Mouse (Mus musculus) layer of hippocampus, postnatal 25 days (tissue): ENCODE data around the gene Cela3a. TPM values are rescaled to one million over a fixed set of nuclear protein-coding genes. Genes with fewer than 3 reads are reported as not detected.
A peak's percentile ranks its signal among the peaks of the same experiment; 100 is the strongest.
"Not testable (repeated sequence)": the region's sequence is repeated elsewhere in the genome, so short reads cannot be mapped to it uniquely, and the experiment has no call there.

Experiments used
- DNase-seq, 2 experiments: peaks; one replicate each; pipeline ENCODE4 v3.0.0; 2022; ENCODE audit warnings: mixed read lengths in 2 of 2, low spot score in 1 of 2; ENCODE audit errors: extremely low spot score in 1 of 2
- total RNA-seq, 2 experiments: library from RNA; stranded (reverse); gene quantifications; 2 replicates each; pipeline ENCODE4 v1.2.3; 2021

Gene Cela3a
- total RNA-seq, 2 experiments from 2014 or later = not detected

DNA sequence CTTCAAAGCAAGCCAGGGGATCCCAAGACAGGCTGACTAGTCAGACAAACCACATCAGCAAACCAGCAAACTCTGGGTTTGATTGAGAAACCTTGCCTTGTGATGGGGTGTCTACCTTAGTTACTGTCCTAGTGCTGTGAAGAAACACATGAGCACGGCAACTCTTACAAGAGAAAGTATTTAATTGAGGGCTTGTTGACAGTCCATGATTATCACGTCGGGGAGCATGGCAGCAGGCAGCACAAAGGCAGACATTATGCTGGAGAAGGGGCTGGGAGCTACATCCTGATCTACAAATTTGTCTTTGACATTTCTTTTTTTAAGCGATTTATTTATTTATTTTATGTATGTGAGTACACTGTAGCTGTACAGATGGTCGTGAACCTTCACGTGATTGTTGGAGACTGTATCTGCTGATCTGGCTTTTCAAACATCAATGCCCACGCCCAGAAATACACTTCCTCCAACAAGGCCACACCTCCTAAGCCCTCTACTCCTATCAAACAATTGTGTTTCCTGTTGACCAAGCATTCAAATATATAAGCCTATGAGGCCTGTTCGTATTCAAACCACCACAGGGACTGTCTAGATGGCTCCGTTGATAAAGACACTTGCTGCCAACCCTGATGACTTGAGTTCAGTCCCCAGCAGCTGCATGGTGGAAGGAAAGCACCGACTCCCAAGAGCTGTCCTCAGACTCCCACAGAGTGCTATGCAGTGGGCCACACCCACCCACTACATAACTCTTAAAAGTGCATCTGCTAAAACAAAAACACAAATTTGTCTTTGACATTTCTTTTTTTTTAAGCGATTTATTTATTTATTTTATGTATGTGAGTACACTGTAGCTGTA is 8.3 kb upstream of the Cela3a start:
- no peak for DNase-seq

DNA sequence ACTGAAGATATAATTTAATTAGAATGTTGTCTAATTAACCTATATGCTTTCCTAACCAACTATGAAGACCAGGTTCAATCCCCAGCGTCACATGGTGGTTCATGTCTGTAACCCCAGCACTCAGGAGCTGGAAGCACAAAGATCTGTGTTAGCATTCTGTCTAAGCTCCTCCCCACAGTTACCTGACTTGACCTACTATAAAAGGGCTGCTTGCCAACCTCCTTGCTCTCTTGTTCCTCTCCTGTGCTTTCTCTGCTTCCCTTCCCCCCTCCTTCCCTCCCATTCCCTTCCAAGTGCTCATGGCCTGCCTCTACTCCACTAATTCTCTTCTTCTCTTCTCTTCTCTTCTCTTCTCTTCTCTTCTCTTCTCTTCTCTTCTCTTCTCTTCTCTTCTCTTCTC is 5.3 kb upstream of the Cela3a start:
- DNase-seq = no peak

DNA sequence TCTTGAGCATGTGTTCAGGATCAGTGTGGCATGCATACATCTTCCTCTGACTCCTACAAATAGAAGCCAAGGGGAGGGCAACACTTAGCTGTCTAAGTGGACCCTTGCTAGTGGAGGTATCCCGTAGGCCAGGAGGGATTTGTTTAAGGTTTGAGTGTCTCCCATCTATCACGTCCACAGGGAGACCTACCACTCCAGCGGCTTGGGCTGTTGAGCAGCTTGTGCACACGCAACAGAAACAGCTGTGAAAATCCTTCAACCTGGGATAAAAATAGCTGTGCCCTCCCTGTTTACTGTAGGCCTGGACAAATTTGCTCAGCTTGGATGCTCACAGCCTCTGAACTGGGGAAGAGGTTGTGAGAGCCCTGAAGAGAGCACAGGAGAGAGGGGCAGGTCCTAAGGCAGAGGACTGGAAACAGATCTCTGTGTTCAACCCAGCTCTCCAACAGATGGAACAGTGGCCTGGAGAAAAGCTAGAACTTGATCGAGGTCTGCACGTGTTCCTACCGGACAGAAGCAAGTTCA is 2.7 kb upstream of the Cela3a start:
- not testable (repeated sequence) for DNase-seq

DNA sequence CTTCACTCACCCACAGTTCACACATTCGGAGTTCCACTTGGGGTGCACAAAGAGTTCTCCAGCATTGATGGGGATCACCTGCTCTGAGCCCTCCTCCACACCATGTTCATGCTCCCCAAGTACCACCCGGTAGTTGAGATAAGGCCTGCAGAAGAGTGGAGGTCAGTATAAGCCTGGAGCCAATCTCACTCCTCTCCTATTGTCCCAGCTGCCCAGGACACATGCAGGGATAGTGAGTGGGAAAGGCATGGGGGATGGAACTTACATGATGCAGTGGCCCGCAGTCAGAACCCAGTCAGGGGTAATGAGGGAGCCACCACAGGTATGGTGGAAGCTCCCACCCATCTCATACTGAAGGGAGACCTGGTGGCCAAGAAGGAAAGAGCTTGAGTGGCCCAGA is 4.0 kb downstream of the Cela3a start:
- no peak for DNase-seq

DNA sequence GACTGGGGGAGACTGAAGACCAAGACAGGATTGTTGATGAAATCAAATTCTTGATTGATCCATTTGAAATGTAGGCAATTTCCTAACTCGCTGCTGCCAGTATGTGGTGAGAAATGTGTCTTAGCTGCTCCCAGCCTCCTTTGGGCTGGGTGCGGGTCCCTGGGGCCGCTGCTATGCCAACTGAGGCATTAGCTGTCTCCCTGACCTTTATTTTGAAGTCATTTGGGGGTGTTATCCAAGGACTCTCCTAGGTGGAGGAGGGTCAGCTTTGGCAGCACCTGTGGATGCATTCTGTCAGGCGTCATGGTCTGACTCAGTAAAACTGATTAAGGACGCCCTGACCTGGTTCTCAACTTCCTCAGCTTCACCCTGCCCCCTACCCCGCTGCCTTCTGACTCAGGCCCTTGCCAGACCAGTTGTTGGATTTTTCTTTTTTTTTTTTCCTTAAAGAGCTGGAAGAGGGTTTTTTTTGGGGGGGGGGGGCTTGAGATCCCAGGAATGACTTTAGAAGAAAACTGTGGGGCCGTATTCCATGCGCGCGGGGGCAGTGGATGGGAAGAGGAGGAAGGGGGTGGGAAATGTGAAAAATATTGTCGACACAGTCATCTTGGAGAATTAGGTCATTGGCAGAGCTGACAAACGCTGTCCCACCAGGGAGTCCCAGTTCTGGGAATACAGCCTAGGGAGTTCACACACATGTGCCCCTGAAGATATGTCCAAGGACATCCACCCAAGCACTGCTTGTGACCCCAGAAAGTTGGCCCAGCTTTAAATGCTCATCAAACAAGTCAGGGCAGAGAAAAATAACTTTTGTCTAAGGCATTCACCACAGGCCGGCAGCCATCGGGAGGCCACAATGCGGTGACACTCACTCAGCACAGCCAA is 12.7 kb downstream of the Cela3a start:
- DNase-seq = no peak

DNA sequence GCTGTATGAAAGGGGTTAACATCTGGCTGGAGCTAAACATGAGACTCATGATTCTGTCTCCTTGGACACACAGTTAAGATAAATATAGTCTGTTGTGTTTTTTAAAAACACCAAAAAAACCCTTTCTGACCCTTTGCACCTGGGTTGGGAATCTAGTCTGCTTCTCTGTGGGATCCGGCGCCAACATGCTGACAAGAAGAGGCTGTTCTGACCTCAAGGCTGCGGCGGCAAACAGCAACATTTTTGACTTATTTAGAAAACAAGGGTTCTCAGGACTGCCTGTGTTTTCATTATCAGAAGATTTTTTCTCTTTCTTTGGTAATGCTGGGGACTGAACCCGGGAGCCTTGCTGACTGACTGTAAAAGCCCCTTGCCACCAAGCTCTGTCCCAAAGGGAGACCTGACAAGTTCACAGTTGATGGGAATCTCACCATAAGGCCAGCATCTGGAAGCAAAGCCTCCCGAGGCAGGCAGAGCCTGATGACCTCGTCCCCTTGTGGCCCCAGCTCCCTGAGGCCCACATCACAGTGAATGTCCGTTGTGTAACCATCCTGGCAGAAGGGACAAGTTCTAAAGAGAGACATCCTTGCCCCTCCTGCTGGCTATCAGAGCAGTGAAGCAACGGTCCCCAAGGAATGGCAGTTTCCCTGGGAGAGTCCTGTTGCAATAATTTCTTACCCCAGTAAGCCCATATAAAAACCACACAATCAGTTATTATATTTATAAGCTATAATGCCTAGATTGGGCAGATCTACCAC is 16.0 kb downstream of the Cela3a start:
- no peak for DNase-seq

GRCm38 (mm10) chr4:137392874-137393273 is 16.7 kb downstream of the Cela3a start:
- DNase-seq = no peak

DNA sequence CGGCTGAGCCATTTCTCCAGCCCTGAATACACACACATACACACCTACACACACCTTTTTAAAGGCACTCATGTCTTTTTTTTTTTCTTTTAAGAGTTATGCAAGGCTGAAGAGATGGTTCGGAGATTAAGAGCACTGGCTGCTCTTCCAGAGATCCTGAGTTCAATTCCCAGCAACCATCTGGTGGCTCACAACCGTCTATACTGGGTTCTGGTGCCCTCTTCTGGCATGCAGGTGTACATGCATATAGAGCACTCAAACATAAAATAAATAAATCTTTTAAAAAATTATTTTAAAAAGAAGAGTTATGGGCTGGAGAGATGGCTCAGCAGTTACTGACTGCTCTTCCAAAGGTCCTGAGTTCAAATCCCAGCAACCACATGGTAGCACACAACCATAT is 18.3 kb downstream of the Cela3a start:
- no peak for DNase-seq

DNA sequence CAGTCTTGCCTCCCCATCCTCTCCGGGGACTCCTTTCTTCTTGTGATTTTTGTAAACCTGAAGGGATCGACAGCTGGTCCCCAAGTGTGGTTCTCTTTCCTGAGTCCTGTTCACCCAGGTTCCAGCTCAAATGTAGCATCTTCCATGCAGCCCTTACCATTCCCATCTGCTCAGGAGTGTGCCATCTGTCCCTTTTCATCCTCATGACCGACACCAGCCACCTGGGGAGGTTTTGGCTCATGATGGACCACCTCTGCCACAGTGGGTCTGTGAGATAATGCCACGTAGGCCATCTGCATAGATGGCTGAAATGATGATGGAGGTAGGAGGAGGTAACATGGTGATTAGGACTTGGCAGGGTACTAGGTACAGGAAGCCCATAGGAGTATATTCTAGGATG is 19.4 kb downstream of the Cela3a start:
- no peak for DNase-seq

DNA sequence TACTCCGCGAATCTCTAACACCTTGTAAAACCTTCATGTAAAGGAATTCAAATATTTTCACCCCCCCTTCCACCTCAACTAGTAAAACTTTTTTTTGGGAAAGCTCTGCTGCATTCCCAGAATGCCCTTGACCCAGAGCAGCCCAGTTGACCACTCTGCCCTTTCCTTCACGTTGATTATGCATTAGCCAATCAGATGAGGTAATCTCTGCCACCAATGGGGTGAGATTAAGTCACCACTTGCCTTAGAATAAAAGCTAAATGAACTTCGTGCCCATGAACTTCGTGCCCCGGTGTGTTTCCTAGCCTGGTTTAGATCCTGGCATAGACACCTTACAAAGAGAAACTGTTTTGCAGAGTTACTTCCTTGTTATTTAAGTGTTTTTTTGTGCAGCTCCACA is 20.6 kb downstream of the Cela3a start:
- no peak for DNase-seq

- DNase-seq = peak; percentile 60 to 75
Measured at GRCm38 (mm10) chr4:137388059-137388794, 21.4 kb downstream of the Cela3a start.

- DNase-seq = no peak
Measured at GRCm38 (mm10) chr4:137387482-137388058, 22.0 kb downstream of the Cela3a start.

DNA sequence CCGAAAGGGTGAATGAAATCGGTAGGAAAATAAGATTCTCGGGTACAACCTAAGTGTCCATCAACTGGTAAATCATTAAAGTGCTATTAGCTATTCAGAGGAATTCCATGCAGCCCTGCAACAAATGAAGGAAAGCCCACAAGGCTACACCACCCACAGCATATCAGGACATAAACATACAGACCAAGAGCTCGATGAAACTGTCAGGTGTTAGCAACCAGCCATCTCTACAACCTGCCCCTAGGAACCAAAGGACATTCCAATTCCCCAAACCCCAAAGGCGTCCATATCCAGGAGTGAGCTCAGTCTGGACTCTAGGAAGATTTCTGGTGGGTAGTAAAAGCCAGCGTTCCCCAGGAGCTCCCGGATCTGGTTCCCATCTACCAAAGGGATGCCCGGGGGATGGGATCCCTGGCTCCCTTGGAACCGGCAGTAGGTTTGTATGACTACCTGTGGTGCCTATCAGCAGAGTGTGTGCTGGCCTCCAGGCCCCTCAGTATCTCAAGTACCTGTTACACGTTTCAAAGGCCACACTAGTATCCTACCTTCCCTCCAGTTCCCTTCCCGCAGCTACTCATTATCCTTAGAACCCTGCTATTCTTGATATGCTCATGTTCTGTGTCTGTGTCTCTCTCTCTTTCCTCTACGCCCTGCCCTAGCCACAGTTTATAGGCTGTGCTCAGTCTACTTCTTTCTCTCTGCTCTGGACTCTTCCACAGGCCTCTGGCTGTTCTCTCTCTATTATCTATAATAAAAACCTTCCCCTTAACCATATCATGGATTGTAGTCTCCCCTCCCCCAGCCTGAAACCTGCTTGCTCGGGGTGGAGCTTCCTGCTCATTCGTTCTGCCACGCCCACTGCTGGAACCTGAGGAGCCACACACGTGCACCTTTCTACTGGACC is 28.6 kb downstream of the Cela3a start:
- no peak for DNase-seq

DNA sequence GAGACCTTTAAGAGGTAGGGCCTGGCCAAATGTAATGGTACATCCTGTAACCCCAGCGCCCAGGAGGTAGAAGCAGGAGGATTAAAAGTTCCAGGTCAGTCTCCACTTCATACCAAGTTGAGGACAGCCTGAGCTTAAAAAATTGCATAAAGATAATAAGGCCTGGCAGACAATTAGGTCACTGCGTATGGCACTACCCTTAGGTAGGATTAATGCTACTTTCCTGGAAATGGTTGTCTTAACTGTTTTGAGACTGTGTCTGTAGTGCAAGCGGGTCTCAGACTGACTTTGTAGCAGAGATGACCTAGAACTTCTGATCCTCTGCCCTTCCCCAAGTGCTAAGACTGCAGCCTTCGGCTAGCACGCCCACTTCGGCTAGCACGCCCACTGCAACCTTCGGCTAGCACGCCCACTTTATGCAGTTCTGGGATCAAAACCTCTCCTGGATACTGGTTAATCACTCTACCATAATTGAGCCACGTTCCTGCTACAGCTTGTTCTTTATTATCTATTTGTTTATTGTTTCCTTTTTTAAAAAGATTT is 29.8 kb downstream of the Cela3a start:
- no peak for DNase-seq

GRCm38 (mm10) chr4:137379085-137379484 is 30.5 kb downstream of the Cela3a start:
- DNase-seq = no peak

DNA sequence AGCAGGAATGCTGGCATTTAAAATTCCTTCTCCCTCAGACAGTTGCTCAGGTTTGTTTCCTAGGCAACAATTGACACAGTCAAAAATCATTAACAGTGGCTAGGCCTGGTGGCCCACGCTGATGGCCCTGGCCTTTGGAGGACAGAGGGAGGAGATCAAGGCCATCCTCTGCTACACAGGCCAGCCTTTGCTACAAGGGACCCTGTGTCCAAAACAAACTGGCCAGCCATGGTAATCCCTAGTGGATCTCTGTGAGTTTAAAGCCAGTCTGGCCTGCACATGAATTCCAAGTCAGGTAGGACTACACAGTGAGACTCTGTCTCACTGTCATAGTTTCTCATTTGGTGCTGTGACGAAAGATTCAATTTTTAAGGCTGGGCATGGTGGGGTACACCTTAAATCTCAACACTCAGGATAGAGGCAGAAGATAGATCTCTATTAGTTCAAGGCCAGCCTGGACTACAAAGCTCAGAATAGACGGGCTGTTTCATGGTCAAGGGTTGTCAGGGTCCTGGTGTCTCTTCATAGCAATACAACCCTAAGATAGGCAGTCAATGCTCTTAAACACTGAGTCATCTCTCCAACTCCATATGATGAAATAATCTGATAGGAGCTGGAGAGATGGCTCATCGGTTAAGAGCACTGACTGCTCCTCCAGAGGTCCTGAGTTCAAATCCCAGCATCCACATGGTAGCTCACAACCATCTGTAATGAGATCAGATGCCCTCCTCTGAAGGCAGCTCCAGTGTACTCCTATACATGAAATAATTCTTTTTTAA is 31.9 kb downstream of the Cela3a start:
- no peak for DNase-seq

DNA sequence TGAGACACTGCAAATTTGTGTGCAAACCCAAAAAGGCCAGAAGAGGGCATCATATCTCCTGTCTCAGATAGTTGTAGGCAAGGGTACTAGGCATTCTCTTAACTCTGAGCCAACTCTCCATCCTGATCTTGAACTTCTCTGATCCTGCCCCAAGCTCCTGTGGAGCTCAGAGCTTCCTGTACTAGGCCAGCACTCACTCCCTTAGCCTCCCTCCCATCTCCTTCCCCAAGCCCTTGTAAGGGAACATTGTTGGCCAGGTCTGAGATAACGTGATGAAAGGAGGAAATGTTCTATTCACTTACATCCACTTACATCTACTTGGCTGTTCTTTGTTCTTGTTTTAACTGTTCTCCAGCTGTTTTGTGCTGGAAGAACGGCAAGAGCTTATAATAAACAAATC is 32.8 kb downstream of the Cela3a start:
- DNase-seq = no peak
